Mouse (Mus musculus) embryonic facial prominence, embryonic 14.5 days (tissue): Measurements from ENCODE around the gene Prrg2. TPM values are rescaled to one million over a fixed set of nuclear protein-coding genes. Genes with fewer than 3 reads are reported as not detected.

Experiments used
- ATAC-seq: fragments of 200-750 bp; cut with Nextera tagmentation; 2 replicates; pipeline ENCODE4 v1.8.0; 2017; ENCODE audit warnings: low read depth, moderate number of reproducible peaks, moderate TSS enrichment
- DNase-seq: peaks from one replicate; pipeline ENCODE4 v3.0.0-alpha.2; 2015; ENCODE audit warnings: low spot score
- H3K27ac ChIP-seq: fragments of 300-500 bp; sonication (generic); replicated peaks from 2 replicates; pipeline ENCODE4 v1.5.1; 2014; ENCODE audit warnings: low read depth, mild to moderate bottlenecking, low read length, moderate library complexity
- H3K27me3 ChIP-seq: fragments of 300-500 bp; sonication (generic); replicated peaks from 2 replicates; pipeline ENCODE4 v1.6.1; 2014; ENCODE audit warnings: low read length; ENCODE audit not compliant: control insufficient read depth, insufficient read depth
- H3K36me3 ChIP-seq: fragments of 300-500 bp; sonication (generic); 2 replicates; pipeline ENCODE4 v1.6.1; 2014; ENCODE audit warnings: low read length, mixed read lengths; ENCODE audit not compliant: control insufficient read depth, insufficient read depth
- H3K4me1 ChIP-seq: fragments of 300-500 bp; sonication (generic); 2 replicates; pipeline ENCODE4 v1.6.1; 2014; ENCODE audit warnings: antibody characterized with exemption, low read length; ENCODE audit not compliant: control insufficient read depth, insufficient read depth
- H3K4me2 ChIP-seq: fragments of 300-500 bp; sonication (generic); 2 replicates; pipeline ENCODE4 v1.6.1; 2014; ENCODE audit warnings: low read depth, mild to moderate bottlenecking, low read length, moderate library complexity, mixed read lengths
- H3K4me3 ChIP-seq: fragments of 300-500 bp; sonication (generic); 2 replicates; pipeline ENCODE4 v1.5.1; 2014; ENCODE audit warnings: low read depth, mild to moderate bottlenecking, low read length
- H3K9ac ChIP-seq: fragments of 300-500 bp; sonication (generic); 2 replicates; pipeline ENCODE4 v1.6.1; 2014; ENCODE audit warnings: low read depth, mild to moderate bottlenecking, low read length, moderate library complexity, mixed read lengths
- H3K9me3 ChIP-seq: fragments of 300-500 bp; sonication (generic); 2 replicates; pipeline ENCODE4 v1.6.1; 2016; ENCODE audit warnings: low read length; ENCODE audit not compliant: control insufficient read depth
- WGBS: fragments of 180-500 bp; shearing (Covaris S2); extraction: QIAGEN DNeasy Blood & Tissue Kit; methylation state at CpG from one replicate; pipeline ENCODE4 v1.1.7; 2014; 5-methylcytosine and 5-hydroxymethylcytosine counted together
- polyA plus RNA-seq: library from polyadenylated mRNA; unstranded; fragments of >200 nt; fragmentation: Nextera tagmentation; extraction: Ambion mirVana; gene quantifications from 2 replicates; pipeline ENCODE4 v1.2.1, GENCODE M21; 2014

The Prrg2 gene
- polyA plus RNA-seq, 1 experiment from 2014 or later: 20.9 TPM

GRCm38 (mm10) chr7:45015957-45016612 lies 46.4 kb downstream of the Prrg2 start, which contains the start of gene Scaf1:
TSS of gene Scaf1 (minus strand) at chr7:45016363.
- Histone ChIP-seq H3K9me3 (no peaks in the 10 kb centered on the region), H3K4me3 (peak within 1 kb of the TSS; percentile 88), H3K4me2 (peak within 1 kb of the TSS; percentile 71), H3K9ac (peak within 1 kb of the TSS; percentile 97), H3K36me3 (peaks cover 31% of the 10 kb centered on the region), H3K27me3 (no peaks in the 10 kb centered on the region), H3K4me1 (peaks cover 19% of the 10 kb centered on the region), H3K27ac (peak within 1 kb of the TSS; percentile 97)
- DNase-seq (peak; percentile 100), ATAC-seq (peak; percentile 91)
- under 1% methylated on average over 51 of the region's 69 CpGs for WGBS

- peak overlapping the region; percentile 88 for H3K4me3 ChIP-seq
- peak overlapping the region; percentile 86 for H3K27ac ChIP-seq
- peak overlapping the region; percentile 97 for H3K9ac ChIP-seq
- peaks cover 19% of the 10 kb centered on the region for H3K4me1 ChIP-seq
- no peak for ATAC-seq
- H3K27me3 ChIP-seq: no peaks in the 10 kb centered on the region
- peak overlapping the region; percentile 71 for H3K4me2 ChIP-seq
- no peaks in the 10 kb centered on the region for H3K9me3 ChIP-seq
- no peak for DNase-seq
- WGBS: under 1% methylated on average over 17 of the region's 20 CpGs
- H3K36me3 ChIP-seq: peaks cover 37% of the 10 kb centered on the region
These were observed 47.0 kb downstream of the Prrg2 start for GRCm38 (mm10) chr7:45015344-45015956.

- H3K4me1 ChIP-seq: peaks cover 15% of the 10 kb centered on the region
- H3K27ac ChIP-seq: no peak overlapping the region
- peaks cover 51% of the 10 kb centered on the region for H3K36me3 ChIP-seq
- H3K27me3 ChIP-seq: no peaks in the 10 kb centered on the region
- peak overlapping the region; percentile 71; the same call in 1 of the 2 replicates for H3K4me2 ChIP-seq
- 94% methylated on average over 3 of the region's 3 CpGs for WGBS
- H3K9me3 ChIP-seq: no peaks in the 10 kb centered on the region
- H3K9ac ChIP-seq: peak overlapping the region; percentile 97; the same call in 1 of the 2 replicates
- ATAC-seq: no peak
- H3K4me3 ChIP-seq: no peak overlapping the region
- no peak for DNase-seq
These were observed 48.4 kb downstream of the Prrg2 start for GRCm38 (mm10) chr7:45014096-45014451.

GRCm38 (mm10) chr7:45013366-45014095 lies 48.9 kb downstream of the Prrg2 start:
- Histone ChIP-seq H3K9me3 (no peaks in the 10 kb centered on the region), H3K36me3 (peaks cover 56% of the 10 kb centered on the region), H3K4me1 (peaks cover 11% of the 10 kb centered on the region), H3K4me3 (no peak overlapping the region), H3K4me2 (no peak overlapping the region), H3K27ac (no peak overlapping the region), H3K27me3 (no peaks in the 10 kb centered on the region), H3K9ac (peak overlapping the region; percentile 6; the same call in 1 of the 2 replicates)
- DNase-seq: no peak
- no peak for ATAC-seq
- WGBS: 92% methylated on average over 16 of the region's 16 CpGs

GRCm38 (mm10) chr7:45012824-45013223 lies 49.7 kb downstream of the Prrg2 start:
- Histone ChIP-seq H3K4me2 (no peak overlapping the region), H3K4me3 (no peak overlapping the region), H3K27ac (no peak overlapping the region), H3K9me3 (no peaks in the 10 kb centered on the region), H3K27me3 (no peaks in the 10 kb centered on the region), H3K36me3 (peaks cover 63% of the 10 kb centered on the region), H3K4me1 (peaks cover 8% of the 10 kb centered on the region; the same call in 1 of the 2 replicates), H3K9ac (no peak overlapping the region)
- ATAC-seq (no peak), DNase-seq (no peak)
- WGBS: 78% methylated on average over 4 of the region's 4 CpGs

GRCm38 (mm10) chr7:45012011-45012410 lies 50.5 kb downstream of the Prrg2 start:
- Histone ChIP-seq H3K9ac (no peak overlapping the region), H3K36me3 (peaks cover 71% of the 10 kb centered on the region), H3K4me3 (no peak overlapping the region), H3K9me3 (no peaks in the 10 kb centered on the region), H3K27me3 (no peaks in the 10 kb centered on the region), H3K4me1 (peaks cover 8% of the 10 kb centered on the region; the same call in 1 of the 2 replicates), H3K4me2 (no peak overlapping the region), H3K27ac (no peak overlapping the region)
- WGBS: 96% methylated on average over 6 of the region's 6 CpGs
- DNase-seq (no peak), ATAC-seq (no peak)

GRCm38 (mm10) chr7:45008411-45008810 lies 54.1 kb downstream of the Prrg2 start:
- no peak overlapping the region for H3K27ac ChIP-seq
- peaks cover 100% of the 10 kb centered on the region for H3K36me3 ChIP-seq
- no peak for DNase-seq
- no peak for ATAC-seq
- no peak overlapping the region for H3K9ac ChIP-seq
- no peak overlapping the region for H3K4me3 ChIP-seq
- H3K27me3 ChIP-seq: no peaks in the 10 kb centered on the region
- 95% methylated on average over 19 of the region's 19 CpGs for WGBS
- no peaks in the 10 kb centered on the region for H3K9me3 ChIP-seq
- H3K4me1 ChIP-seq: no peaks in the 10 kb centered on the region
- no peak overlapping the region for H3K4me2 ChIP-seq

GRCm38 (mm10) chr7:45007846-45008245 lies 54.6 kb downstream of the Prrg2 start:
- Histone ChIP-seq H3K27me3 (no peaks in the 10 kb centered on the region), H3K9ac (no peak overlapping the region), H3K4me1 (no peaks in the 10 kb centered on the region), H3K36me3 (peaks cover 100% of the 10 kb centered on the region), H3K27ac (no peak overlapping the region), H3K4me3 (no peak overlapping the region), H3K9me3 (no peaks in the 10 kb centered on the region), H3K4me2 (no peak overlapping the region)
- ATAC-seq (no peak), DNase-seq (no peak)
- 97% methylated on average over 23 of the region's 30 CpGs for WGBS
